Mouse (Mus musculus) myocyte (in vitro differentiated cells): ENCODE data around the gene Gm28036. TPM values are rescaled to one million over a fixed set of nuclear protein-coding genes. Genes with fewer than 3 reads are reported as not detected.

Source experiments
- H3K27me3 ChIP-seq: one replicate; pipeline ENCODE4 v1.6.1; 2011; ENCODE audit not compliant: control insufficient read depth, insufficient read depth, insufficient read length
- H3K36me3 ChIP-seq: one replicate; pipeline ENCODE4 v1.6.1; 2011; ENCODE audit not compliant: control insufficient read depth, insufficient read depth
- H3K4me2 ChIP-seq: one replicate; pipeline ENCODE4 v1.6.1; 2011; ENCODE audit warnings: low read depth, control low read depth
- H3K4me3 ChIP-seq: one replicate; pipeline ENCODE4 v1.5.1; 2011; ENCODE audit warnings: mild to moderate bottlenecking, control low read depth, moderate library complexity
- H3K79me2 ChIP-seq: one replicate; pipeline ENCODE4 v1.6.1; 2011; ENCODE audit not compliant: control insufficient read depth, insufficient read depth
- H3ac ChIP-seq: one replicate; pipeline ENCODE4 v1.6.1; 2011; ENCODE audit not compliant: control insufficient read depth, insufficient read length
- CEBPB ChIP-seq: IDR thresholded peaks from 2 replicates; pipeline ENCODE4 v1.6.1; 2011; ENCODE audit warnings: mild to moderate bottlenecking, moderate library complexity; ENCODE audit not compliant: poor library complexity, insufficient read depth, severe bottlenecking
- E2F4 ChIP-seq: IDR thresholded peaks from one replicate; pipeline ENCODE4 v1.6.1; 2011; ENCODE audit warnings: mild to moderate bottlenecking, control low read depth, moderate library complexity; ENCODE audit not compliant: insufficient read depth
- MAX ChIP-seq: IDR thresholded peaks from one replicate; pipeline ENCODE4 v1.6.1; 2011; ENCODE audit warnings: low read depth, mild to moderate bottlenecking, control low read depth
- MYOD1 ChIP-seq, 3 experiments: IDR thresholded peaks; one replicate each; pipeline ENCODE4 v1.6.1; 2011; ENCODE audit warnings: control low read depth in 2 of 3, low read depth in 2 of 3, mild to moderate bottlenecking in 2 of 3, moderate library complexity in 1 of 3; ENCODE audit not compliant: insufficient read length in 2 of 3, control insufficient read depth in 1 of 3
- MYOG ChIP-seq, 3 experiments: IDR thresholded peaks; one replicate each; pipeline ENCODE4 v1.6.1; 2011; ENCODE audit warnings: control low read depth in 2 of 3, low read depth in 2 of 3, mild to moderate bottlenecking in 2 of 3; ENCODE audit not compliant: insufficient read length in 2 of 3, control insufficient read depth in 1 of 3, insufficient read depth in 1 of 3
- POLR2A ChIP-seq: IDR thresholded peaks from one replicate; pipeline ENCODE4 v1.6.1; 2011; ENCODE audit warnings: low read depth, mild to moderate bottlenecking, control low read depth, moderate library complexity; ENCODE audit not compliant: insufficient read length
- POLR2AphosphoS2 ChIP-seq: IDR thresholded peaks from one replicate; pipeline ENCODE4 v1.6.1; 2011; ENCODE audit warnings: low read depth, control low read depth; ENCODE audit not compliant: insufficient read length
- REST ChIP-seq: IDR thresholded peaks from one replicate; pipeline ENCODE4 v1.6.1; 2011; ENCODE audit warnings: mild to moderate bottlenecking, control low read depth, moderate library complexity; ENCODE audit not compliant: insufficient read depth, insufficient read length
- SRF ChIP-seq: IDR thresholded peaks from one replicate; pipeline ENCODE4 v1.6.1; 2011; ENCODE audit warnings: low read depth; ENCODE audit not compliant: control insufficient read depth, insufficient read length
- TCF12 ChIP-seq: IDR thresholded peaks from one replicate; pipeline ENCODE4 v1.6.1; 2011; ENCODE audit warnings: mild to moderate bottlenecking, control low read depth; ENCODE audit not compliant: poor library complexity, insufficient read depth, severe bottlenecking
- TCF3 ChIP-seq: IDR thresholded peaks from one replicate; pipeline ENCODE4 v1.6.1; 2011; ENCODE audit warnings: low read depth, control low read depth; ENCODE audit not compliant: insufficient read length
- USF1 ChIP-seq: IDR thresholded peaks from one replicate; pipeline ENCODE4 v1.6.1; 2011; ENCODE audit warnings: low read depth, mild to moderate bottlenecking, control low read depth, moderate library complexity
- polyA plus RNA-seq: library from polyadenylated mRNA; unstranded; fragments of >200 nt; fragmentation: generic; extraction: Trizol; gene quantifications from one replicate; pipeline ENCODE4 v1.2.1, GENCODE M21; 2012; ENCODE audit warnings: missing spikeins

The Gm28036 gene
- polyA plus RNA-seq, 1 experiment, result 10.0 TPM

DNA sequence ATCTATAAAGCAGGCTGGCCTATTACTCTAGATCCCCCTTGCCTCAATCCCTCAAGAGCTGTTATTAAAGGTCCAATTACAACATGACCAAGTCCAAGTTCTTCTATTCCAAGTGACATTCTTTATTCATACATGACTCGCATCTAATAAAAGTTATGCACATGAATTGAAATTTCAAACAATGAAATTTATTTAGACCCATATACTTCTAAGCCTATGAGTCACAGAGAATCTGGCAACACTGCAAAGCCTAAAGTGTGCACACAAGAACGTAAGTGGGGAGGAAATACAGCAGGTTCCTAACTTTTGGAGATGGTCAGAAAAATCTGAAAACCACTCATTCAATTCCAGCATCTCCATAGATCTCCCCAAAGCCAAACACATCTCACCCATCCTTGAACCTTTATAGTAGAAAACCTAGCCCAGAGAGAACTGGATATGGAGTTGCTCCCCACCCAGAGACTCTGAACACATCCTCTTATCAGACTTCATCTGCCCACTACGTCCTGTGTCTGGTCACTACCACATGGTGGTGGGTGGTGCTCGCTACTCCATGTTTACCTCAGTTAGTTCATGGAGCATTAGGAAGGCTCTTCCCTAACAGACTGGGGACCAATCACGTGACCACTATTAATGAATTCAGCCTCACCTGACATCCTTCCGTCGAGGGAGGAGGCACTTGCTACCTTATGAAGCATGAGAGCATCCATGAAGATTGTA lies 39.3 kb downstream of the Gm28036 start:
- Histone ChIP-seq H3K79me2 (peaks cover 75% of the 10 kb centered on the region), H3K4me3 (no peak overlapping the region), H3ac (no peak overlapping the region), H3K4me2 (no peak overlapping the region), H3K27me3 (no peaks in the 10 kb centered on the region), H3K36me3 (peaks cover 2% of the 10 kb centered on the region)
- TF ChIP-seq POLR2AphosphoS2 (no peak), E2F4 (no peak), REST (no peak), USF1 (no peak), TCF12 (no peak), CEBPB (no peak), POLR2A (no peak), SRF (no peak), MYOG (IDR thresholded peaks at IDR 0.05; ENCODE audit: control insufficient read depth in 1 of 3, insufficient read depth in 1 of 3, insufficient read length in 2 of 3, low read depth in 2 of 3) (no peak), TCF3 (no peak), MYOD1 (IDR thresholded peaks at IDR 0.05; ENCODE audit: control insufficient read depth in 1 of 3, insufficient read length in 2 of 3, low read depth in 2 of 3) (no peak), MAX (no peak)

DNA sequence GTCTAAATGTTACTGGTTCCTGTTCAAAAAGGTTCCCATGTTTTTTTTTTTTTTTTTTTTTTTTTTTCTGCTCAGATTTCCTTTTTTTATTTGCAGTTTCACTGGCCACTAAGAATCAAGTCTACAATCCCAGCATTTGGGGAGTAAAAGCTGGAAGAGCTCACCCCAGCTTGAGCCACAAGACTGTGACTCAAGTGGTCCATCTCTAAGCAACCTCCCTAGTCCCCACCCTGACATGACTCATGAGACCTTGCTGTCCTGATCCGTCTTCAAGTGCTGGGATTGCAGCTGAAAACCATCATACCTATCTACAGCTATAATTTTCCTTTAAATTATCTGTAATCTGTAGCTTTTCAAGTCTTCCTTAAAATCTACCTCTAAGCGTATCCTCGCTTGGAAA lies 42.4 kb downstream of the Gm28036 start:
- Histone ChIP-seq H3K79me2 (peaks cover 67% of the 10 kb centered on the region), H3K36me3 (no peaks in the 10 kb centered on the region), H3K27me3 (no peaks in the 10 kb centered on the region), H3K4me2 (no peak overlapping the region), H3K4me3 (no peak overlapping the region), H3ac (no peak overlapping the region)
- TF ChIP-seq POLR2A (no peak), SRF (no peak), REST (no peak), E2F4 (no peak), TCF12 (no peak), TCF3 (no peak), MYOG (IDR thresholded peaks at IDR 0.05; ENCODE audit: control insufficient read depth in 1 of 3, insufficient read depth in 1 of 3, insufficient read length in 2 of 3, low read depth in 2 of 3) (no peak), CEBPB (no peak), USF1 (no peak), MYOD1 (IDR thresholded peaks at IDR 0.05; ENCODE audit: control insufficient read depth in 1 of 3, insufficient read length in 2 of 3, low read depth in 2 of 3) (no peak), POLR2AphosphoS2 (no peak), MAX (no peak)

DNA sequence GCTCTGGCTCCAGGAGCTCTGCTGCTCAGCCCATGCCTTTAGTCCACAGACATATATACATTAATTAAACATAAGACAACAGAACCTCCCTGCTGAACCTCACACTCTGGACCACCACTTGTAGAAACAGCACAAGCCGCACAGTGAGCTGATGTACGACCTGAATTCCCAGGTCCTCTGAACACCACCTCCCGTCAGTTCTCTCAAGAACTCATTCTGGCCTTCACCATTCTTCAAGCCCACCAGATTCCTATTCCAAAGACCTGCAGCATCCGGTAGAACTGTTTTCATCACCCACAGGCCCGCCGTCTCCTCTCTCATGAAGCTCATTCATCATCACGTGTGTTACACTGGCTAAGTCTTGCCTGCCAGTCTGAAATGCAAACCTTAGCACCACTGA lies 46.5 kb downstream of the Gm28036 start:
- no peak overlapping the region for H3K4me3 ChIP-seq
- no peak overlapping the region for H3ac ChIP-seq
- peaks cover 32% of the 10 kb centered on the region for H3K79me2 ChIP-seq
- no peak overlapping the region for H3K4me2 ChIP-seq
- TF ChIP-seq USF1 (no peak), TCF3 (no peak), MYOG (IDR thresholded peaks at IDR 0.05; ENCODE audit: control insufficient read depth in 1 of 3, insufficient read depth in 1 of 3, insufficient read length in 2 of 3, low read depth in 2 of 3) (no peak), CEBPB (no peak), SRF (no peak), POLR2AphosphoS2 (no peak), TCF12 (no peak), POLR2A (no peak), MYOD1 (IDR thresholded peaks at IDR 0.05; ENCODE audit: control insufficient read depth in 1 of 3, insufficient read length in 2 of 3, low read depth in 2 of 3) (no peak), E2F4 (no peak)
- H3K36me3 ChIP-seq, result peaks cover 13% of the 10 kb centered on the region
- H3K27me3 ChIP-seq, result no peaks in the 10 kb centered on the region

DNA sequence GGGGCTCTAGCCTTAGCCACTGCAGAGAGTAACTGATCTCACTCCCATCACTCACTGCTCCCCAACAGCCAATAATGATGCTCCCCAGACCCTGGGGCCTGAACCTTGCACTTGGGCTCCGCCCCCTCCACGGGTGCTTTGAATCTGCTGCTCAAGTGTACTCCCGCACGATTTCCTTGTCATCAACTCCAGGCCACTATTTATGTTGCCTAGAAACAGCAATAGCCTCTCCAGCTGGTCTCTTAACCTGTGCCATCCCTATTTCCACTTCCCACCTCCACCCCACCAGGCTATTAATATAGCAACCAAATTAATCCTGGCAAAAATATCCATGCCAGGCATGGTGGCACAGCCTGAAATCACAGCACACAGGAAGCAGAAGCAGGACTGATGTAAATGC lies 47.2 kb downstream of the Gm28036 start:
- TF ChIP-seq TCF3 (no peak), SRF (no peak), POLR2AphosphoS2 (no peak), CEBPB (no peak), E2F4 (no peak), TCF12 (no peak), POLR2A (no peak), MYOG (IDR thresholded peaks at IDR 0.05; ENCODE audit: control insufficient read depth in 1 of 3, insufficient read depth in 1 of 3, insufficient read length in 2 of 3, low read depth in 2 of 3) (no peak), USF1 (no peak), MAX (no peak), REST (no peak), MYOD1 (IDR thresholded peaks at IDR 0.05; ENCODE audit: control insufficient read depth in 1 of 3, insufficient read length in 2 of 3, low read depth in 2 of 3) (no peak)
- Histone ChIP-seq H3ac (no peak overlapping the region), H3K4me3 (no peak overlapping the region), H3K27me3 (no peaks in the 10 kb centered on the region), H3K4me2 (no peak overlapping the region), H3K36me3 (peaks cover 14% of the 10 kb centered on the region), H3K79me2 (peaks cover 32% of the 10 kb centered on the region)
